Comparison of ENCODE assay signal across 16 mouse cellular contexts in the genomic region with DNA sequence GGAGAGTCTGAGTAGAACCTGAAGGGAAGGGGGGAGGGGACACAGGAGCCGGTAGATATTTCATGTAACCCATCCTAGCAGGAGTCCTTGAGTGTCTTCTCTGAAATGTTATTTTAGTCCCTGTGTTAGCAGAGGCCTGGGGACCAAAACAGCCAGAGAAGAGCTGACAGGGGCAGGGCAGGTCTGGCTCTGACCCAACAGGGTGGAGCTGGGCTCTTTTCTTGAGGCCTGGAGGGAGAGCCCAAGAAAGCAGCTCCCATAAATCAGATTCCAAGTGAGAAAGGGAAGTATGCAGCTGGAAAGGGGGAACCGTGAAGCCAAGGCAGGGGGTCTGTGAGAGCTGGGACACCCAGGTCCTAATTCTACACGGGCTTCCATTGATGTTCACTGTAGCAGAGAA. TPM values are rescaled to one million over a fixed set of nuclear protein-coding genes. Genes with fewer than 3 reads are reported as not detected.
"Had no signal": no experiment of that assay in that cellular context is flagged by ENCODE, and none has a peak within 500 bp of the region (broad histone marks: within the 10 kb centered on the region; RNA-seq: fewer than 3 reads in every experiment).

No protein-coding gene starts in this region.

- H3K4me2 ChIP-seq: liver, embryonic 11.5 days; liver, embryonic 15.5 days; midbrain, embryonic 15.5 days; stomach, embryonic 15.5 days had no signal

- H3K4me3 ChIP-seq: left cerebral cortex, adult 2 months; limb, embryonic 10.5 days; liver, embryonic 15.5 days; megakaryocyte, embryonic 14.5 days; midbrain, embryonic 15.5 days; neural tube, embryonic 12.5 days; stomach, embryonic 15.5 days had no signal

- H3K4me1 ChIP-seq: liver, embryonic 15.5 days; megakaryocyte, embryonic 14.5 days had no signal

- H3K27ac ChIP-seq: left cerebral cortex, adult 2 months; limb, embryonic 10.5 days; liver, embryonic 15.5 days; macrophage; midbrain, embryonic 15.5 days; stomach, embryonic 15.5 days had no signal

- H3K9ac ChIP-seq: liver, embryonic 15.5 days; midbrain, embryonic 15.5 days; neural tube, embryonic 12.5 days; stomach, embryonic 15.5 days had no signal

- H3K9me3 ChIP-seq: limb, embryonic 10.5 days; liver, embryonic 15.5 days; megakaryocyte, embryonic 14.5 days; midbrain, embryonic 15.5 days; neural tube, embryonic 12.5 days; stomach, embryonic 15.5 days had no signal

- H3K27me3 ChIP-seq: liver, embryonic 15.5 days; midbrain, embryonic 15.5 days; neural tube, embryonic 12.5 days; stomach, embryonic 15.5 days had no signal

- H3K36me3 ChIP-seq: limb, embryonic 10.5 days; liver, embryonic 15.5 days; midbrain, embryonic 15.5 days; neural tube, embryonic 12.5 days; stomach, embryonic 15.5 days had no signal

- DNase-seq: lung, adult 2 months; lung, postnatal 10 days; right cerebral cortex, postnatal 14 days; thymus, adult 2 months; thymus, postnatal 25 days had no signal

- ATAC-seq: inflammation-experienced regulatory T-cells, adult 6 months; intestine, postnatal 0 days; midbrain, embryonic 15.5 days had no signal

RNA-seq across cellular contexts. Expression of a gene that starts 16.9 kb away (rescaled TPM):
- polyA plus RNA-seq: inflammation-experienced regulatory T-cells, adult 6 months; macrophage had no signal
